Mouse (Mus musculus) hindbrain, embryonic 13.5 days (tissue): ENCODE measurements at regions not wholly inside any gene's neighbourhood (a gene's known extent, or its start where the extent isn't known, plus 50 kb on each side); places are given as distances from the start of the nearest gene placed in this dataset.
A peak's percentile ranks its signal among the peaks of the same experiment; 100 is the strongest.

Experiments
- ATAC-seq: fragments of 200-750 bp; cut with Nextera tagmentation; 2 replicates; pipeline ENCODE4 v1.8.0; 2017; ENCODE audit warnings: moderate TSS enrichment; ENCODE audit not compliant: low FRiP score
- H3K27ac ChIP-seq: fragments of 300-500 bp; sonication (generic); 2 replicates; pipeline ENCODE4 v1.5.1; 2015; ENCODE audit warnings: inconsistent platforms, mild to moderate bottlenecking, moderate library complexity
- H3K27me3 ChIP-seq: fragments of 300-500 bp; sonication (generic); 2 replicates; pipeline ENCODE4 v1.6.1; 2015; ENCODE audit warnings: mild to moderate bottlenecking, inconsistent platforms
- H3K36me3 ChIP-seq: fragments of 300-500 bp; sonication (generic); 2 replicates; pipeline ENCODE4 v1.6.1; 2015; ENCODE audit warnings: mild to moderate bottlenecking, inconsistent platforms
- H3K4me1 ChIP-seq: fragments of 300-500 bp; sonication (generic); replicated peaks from 2 replicates; pipeline ENCODE4 v1.6.1; 2015; ENCODE audit warnings: inconsistent platforms
- H3K4me2 ChIP-seq: fragments of 300-500 bp; sonication (generic); 2 replicates; pipeline ENCODE4 v1.6.1; 2015; ENCODE audit warnings: inconsistent platforms, mild to moderate bottlenecking, moderate library complexity
- H3K4me3 ChIP-seq: fragments of 300-500 bp; sonication (generic); 2 replicates; pipeline ENCODE4 v1.5.1; 2015; ENCODE audit warnings: mild to moderate bottlenecking, inconsistent platforms
- H3K9ac ChIP-seq: fragments of 300-500 bp; sonication (generic); 2 replicates; pipeline ENCODE4 v1.6.1; 2015; ENCODE audit warnings: mild to moderate bottlenecking, inconsistent platforms
- H3K9me3 ChIP-seq: fragments of 300-500 bp; sonication (generic); 2 replicates; pipeline ENCODE4 v1.6.1; 2016; ENCODE audit warnings: inconsistent platforms
- WGBS: fragments of 180-500 bp; shearing (Covaris S2); methylation state at CpG from one replicate; pipeline ENCODE4 v1.1.7; 2015; 5-methylcytosine and 5-hydroxymethylcytosine counted together

DNA sequence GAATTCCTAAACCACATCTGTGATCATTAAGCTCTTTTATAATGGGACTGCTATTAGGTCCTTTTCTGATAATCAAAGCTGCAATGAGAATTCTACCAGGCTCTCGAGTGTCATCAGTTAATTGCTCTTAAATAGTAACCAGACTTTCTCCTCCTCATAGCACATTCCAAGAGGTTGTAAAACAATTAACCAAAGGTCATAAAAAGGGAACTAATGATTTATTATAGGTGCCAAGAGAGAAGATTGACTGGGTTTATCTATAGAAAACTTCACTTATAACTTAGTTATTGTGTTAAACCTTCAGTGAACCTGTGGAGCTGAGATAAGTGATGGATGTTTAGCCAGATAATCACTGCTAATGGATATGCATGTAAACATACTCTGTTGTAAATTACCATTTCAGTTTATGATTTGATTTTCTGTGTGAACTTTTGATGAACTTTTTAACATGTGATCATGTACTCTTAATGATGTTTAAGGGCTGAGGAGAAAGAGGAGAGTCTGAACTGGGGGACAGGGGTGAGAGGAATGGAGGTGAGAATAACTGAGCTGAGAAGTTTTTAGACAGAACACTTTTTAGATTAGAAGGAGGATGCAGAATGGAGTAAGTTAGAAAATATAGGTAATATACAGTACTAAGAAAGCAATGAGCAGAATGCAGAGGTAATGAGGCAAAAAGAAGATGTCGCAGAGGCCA is 228.4 kb upstream of the Cox7c start:
- ATAC-seq, result no peak
- no peaks in the 10 kb centered on the region for H3K4me1 ChIP-seq
- no peak overlapping the region for H3K4me3 ChIP-seq
- WGBS, result 64% methylated on average over 2 of the region's 2 CpGs
- no peaks in the 10 kb centered on the region for H3K36me3 ChIP-seq
- H3K27me3 ChIP-seq, result no peaks in the 10 kb centered on the region
- no peaks in the 10 kb centered on the region for H3K9me3 ChIP-seq
- H3K27ac ChIP-seq, result no peak overlapping the region
- H3K4me2 ChIP-seq, result no peak overlapping the region
- H3K9ac ChIP-seq, result no peak overlapping the region

DNA sequence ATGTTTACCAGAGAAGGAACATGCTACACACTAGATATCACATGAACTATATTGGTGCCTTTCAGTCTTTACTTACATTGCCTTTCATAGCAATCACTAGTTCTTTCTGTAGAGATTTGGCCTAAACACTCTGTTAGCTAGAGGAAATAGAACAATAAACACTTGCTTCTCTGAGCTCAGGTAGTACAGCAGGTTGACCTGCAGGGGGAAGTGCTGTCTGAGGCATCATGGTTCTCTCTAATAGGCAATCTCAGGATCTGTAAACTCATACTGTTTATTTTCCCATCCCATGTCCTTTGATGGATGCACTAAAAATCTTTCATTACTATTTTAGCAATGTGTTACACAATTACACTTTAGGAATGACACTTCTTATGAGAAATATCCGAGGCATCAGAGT is 191.3 kb upstream of the Cox7c start:
- Histone ChIP-seq H3K36me3 (no peaks in the 10 kb centered on the region), H3K4me1 (no peaks in the 10 kb centered on the region), H3K9me3 (no peaks in the 10 kb centered on the region), H3K27ac (no peak overlapping the region), H3K27me3 (no peaks in the 10 kb centered on the region), H3K4me2 (no peak overlapping the region), H3K9ac (no peak overlapping the region), H3K4me3 (no peak overlapping the region)
- ATAC-seq, result no peak
- WGBS, result 77% methylated on average over 1 of the region's 1 CpGs

DNA sequence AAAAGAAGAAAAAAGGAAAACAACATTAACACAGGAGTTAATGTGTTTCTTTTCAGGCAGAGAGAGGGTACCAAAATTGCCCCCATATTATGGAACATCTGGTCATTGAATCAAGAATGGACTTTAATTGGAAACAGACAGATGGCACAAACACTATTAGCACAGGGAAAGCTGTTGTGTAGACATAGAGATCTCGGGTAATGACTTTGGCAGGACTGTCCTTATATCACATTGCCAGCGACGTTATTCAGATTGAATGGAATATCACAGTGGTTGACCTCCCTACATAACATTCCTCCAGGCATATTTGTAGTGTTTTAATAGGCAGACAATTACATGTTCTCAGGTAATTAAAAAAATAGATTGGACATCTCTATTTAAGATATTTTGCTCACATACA is 158.9 kb upstream of the Cox7c start:
- no peaks in the 10 kb centered on the region for H3K36me3 ChIP-seq
- H3K27me3 ChIP-seq, result no peaks in the 10 kb centered on the region
- H3K27ac ChIP-seq, result no peak overlapping the region
- H3K9me3 ChIP-seq, result no peaks in the 10 kb centered on the region
- no peak overlapping the region for H3K4me3 ChIP-seq
- H3K9ac ChIP-seq, result no peak overlapping the region
- peak; percentile 73 for ATAC-seq
- H3K4me1 ChIP-seq, result no peaks in the 10 kb centered on the region
- H3K4me2 ChIP-seq, result no peak overlapping the region
- 52% methylated on average over 3 of the region's 3 CpGs for WGBS

GRCm38 (mm10) chr13:86180496-86180895 is 133.8 kb upstream of the Cox7c start:
- Histone ChIP-seq H3K36me3 (no peaks in the 10 kb centered on the region), H3K9me3 (0 out of 2 replicates have a peak, but pooled peaks cover 3% of the 10 kb centered on the region), H3K27me3 (no peaks in the 10 kb centered on the region), H3K9ac (no peak overlapping the region), H3K4me3 (no peak overlapping the region), H3K4me1 (no peaks in the 10 kb centered on the region), H3K27ac (no peak overlapping the region), H3K4me2 (no peak overlapping the region)
- WGBS, result 36% methylated on average over 2 of the region's 2 CpGs
- no peak for ATAC-seq

DNA sequence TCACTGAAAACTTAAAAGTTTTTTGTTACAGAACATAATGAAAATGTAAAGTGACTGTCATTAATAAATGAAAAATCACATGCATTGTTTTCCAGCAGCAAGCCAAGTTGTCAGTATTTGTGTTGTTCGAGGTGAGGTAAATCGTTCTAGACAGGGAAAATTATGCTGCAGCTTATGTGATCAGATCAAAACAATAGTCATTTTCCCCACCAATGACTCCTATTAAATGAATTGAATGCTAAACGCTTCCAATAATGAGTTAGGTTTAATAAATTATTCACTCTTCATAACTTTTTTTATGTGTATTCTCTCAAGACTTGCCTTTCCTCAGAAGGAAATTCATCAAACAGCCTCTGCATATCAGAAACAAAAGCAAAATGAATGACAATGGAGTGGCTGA is 100.6 kb upstream of the Cox7c start:
- Histone ChIP-seq H3K4me3 (no peak overlapping the region), H3K9me3 (no peaks in the 10 kb centered on the region), H3K27me3 (no peaks in the 10 kb centered on the region), H3K4me1 (no peaks in the 10 kb centered on the region), H3K4me2 (no peak overlapping the region), H3K27ac (no peak overlapping the region), H3K36me3 (no peaks in the 10 kb centered on the region), H3K9ac (no peak overlapping the region)
- no peak for ATAC-seq
- WGBS, result 71% methylated on average over 3 of the region's 3 CpGs

GRCm38 (mm10) chr13:86111372-86112094 is 64.8 kb upstream of the Cox7c start:
- ATAC-seq, result no peak
- Histone ChIP-seq H3K27ac (no peak overlapping the region), H3K4me1 (no peaks in the 10 kb centered on the region), H3K4me2 (no peak overlapping the region), H3K4me3 (no peak overlapping the region), H3K9ac (no peak overlapping the region), H3K27me3 (no peaks in the 10 kb centered on the region), H3K9me3 (no peaks in the 10 kb centered on the region), H3K36me3 (no peaks in the 10 kb centered on the region)
- 58% methylated on average over 6 of the region's 6 CpGs for WGBS

GRCm38 (mm10) chr13:86102212-86102611 is 55.5 kb upstream of the Cox7c start:
- WGBS, result 88% methylated on average over 1 of the region's 1 CpGs
- Histone ChIP-seq H3K4me3 (no peak overlapping the region), H3K9me3 (no peaks in the 10 kb centered on the region), H3K9ac (no peak overlapping the region), H3K27me3 (no peaks in the 10 kb centered on the region), H3K36me3 (no peaks in the 10 kb centered on the region), H3K4me2 (no peak overlapping the region), H3K4me1 (no peaks in the 10 kb centered on the region), H3K27ac (no peak overlapping the region)
- ATAC-seq, result no peak

DNA sequence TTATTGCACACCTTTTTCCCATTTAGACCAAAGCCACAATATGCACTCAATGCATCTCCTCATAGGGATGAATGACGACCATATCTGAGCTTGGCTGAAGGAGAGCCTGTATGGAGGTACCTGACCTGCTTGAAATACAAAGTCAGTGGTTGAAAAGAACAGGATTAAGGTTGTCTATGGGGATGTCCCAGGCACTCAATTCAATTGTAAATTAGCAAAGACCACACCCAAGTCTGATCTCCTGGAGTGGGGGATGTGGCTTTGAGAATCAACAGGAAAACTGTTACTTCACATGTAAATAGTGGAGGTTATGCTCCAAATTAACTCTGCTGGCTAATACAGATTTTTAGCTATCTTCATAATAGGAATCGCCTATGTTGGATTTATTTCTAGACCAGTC is 51.1 kb upstream of the Cox7c start:
- Histone ChIP-seq H3K4me3 (no peak overlapping the region), H3K36me3 (no peaks in the 10 kb centered on the region), H3K27me3 (no peaks in the 10 kb centered on the region), H3K4me2 (no peak overlapping the region), H3K27ac (no peak overlapping the region), H3K9ac (no peak overlapping the region), H3K4me1 (no peaks in the 10 kb centered on the region), H3K9me3 (no peaks in the 10 kb centered on the region)
- 24% methylated on average over 2 of the region's 2 CpGs for WGBS
- no peak for ATAC-seq

DNA sequence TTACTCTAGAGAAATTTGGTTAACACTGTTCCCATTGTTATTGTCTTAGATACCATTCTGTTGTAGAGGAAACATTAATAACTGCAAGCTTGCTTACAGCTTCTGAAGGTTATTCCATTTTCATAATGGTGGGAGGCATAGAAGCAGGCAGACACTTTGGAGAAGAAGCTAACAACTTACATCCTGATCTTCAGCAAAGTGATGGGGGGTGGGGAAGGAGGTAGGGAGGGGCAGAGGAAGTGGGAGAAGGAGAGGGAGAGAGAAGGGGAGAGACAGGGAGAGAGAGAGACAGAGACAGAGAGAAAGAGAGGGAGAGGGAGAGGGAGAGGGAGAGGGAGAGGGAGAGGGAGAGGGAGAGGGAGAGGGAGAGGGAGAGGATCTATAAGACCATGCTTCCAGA is 50.6 kb upstream of the Cox7c start:
- no peak for ATAC-seq
- Histone ChIP-seq H3K4me2 (no peak overlapping the region), H3K4me3 (no peak overlapping the region), H3K36me3 (no peaks in the 10 kb centered on the region), H3K27me3 (no peaks in the 10 kb centered on the region), H3K9me3 (no peaks in the 10 kb centered on the region), H3K9ac (no peak overlapping the region), H3K4me1 (no peaks in the 10 kb centered on the region), H3K27ac (no peak overlapping the region)
